Mouse (Mus musculus): Measurements from ENCODE around the gene Itpkb.

Gene Itpkb

GRCm38 (mm10) chr1:180330145-180330706, at the start of gene Itpkb:
Itpkb (plus strand) TSS chr1:180330485.
- DNase-seq (ENCODE audit: low spot score): peak; percentile 59

- no peak for DNase-seq (ENCODE audit: low spot score)
Observed at GRCm38 (mm10) chr1:180282581-180282980, 47.7 kb upstream of the Itpkb start.

GRCm38 (mm10) chr1:180283813-180284768, 46.2 kb upstream of the Itpkb start:
- DNase-seq (ENCODE audit: low spot score): no peak

GRCm38 (mm10) chr1:180286081-180286831, 44.0 kb upstream of the Itpkb start:
- DNase-seq (ENCODE audit: low spot score): no peak

- no peak for DNase-seq (ENCODE audit: low spot score)
Observed at GRCm38 (mm10) chr1:180288227-180288626, 42.1 kb upstream of the Itpkb start.

- DNase-seq (ENCODE audit: low spot score): no peak
Observed at GRCm38 (mm10) chr1:180288872-180289468, 41.3 kb upstream of the Itpkb start.

GRCm38 (mm10) chr1:180289788-180290187, 40.5 kb upstream of the Itpkb start:
- DNase-seq (ENCODE audit: low spot score): no peak

- DNase-seq (ENCODE audit: low spot score): no peak
Observed at GRCm38 (mm10) chr1:180290358-180290757, 39.9 kb upstream of the Itpkb start.

- DNase-seq (ENCODE audit: low spot score): no peak
Observed at GRCm38 (mm10) chr1:180296088-180296487, 34.2 kb upstream of the Itpkb start.

- no peak for DNase-seq (ENCODE audit: low spot score)
Observed at GRCm38 (mm10) chr1:180299697-180300096, 30.6 kb upstream of the Itpkb start.

GRCm38 (mm10) chr1:180300292-180300691, 30.0 kb upstream of the Itpkb start:
- no peak for DNase-seq (ENCODE audit: low spot score)

- no peak for DNase-seq (ENCODE audit: low spot score)
Observed at GRCm38 (mm10) chr1:180300997-180301396, 29.3 kb upstream of the Itpkb start.

GRCm38 (mm10) chr1:180302253-180303120, 27.8 kb upstream of the Itpkb start:
- no peak for DNase-seq (ENCODE audit: low spot score)

GRCm38 (mm10) chr1:180303600-180303999, 26.7 kb upstream of the Itpkb start:
- DNase-seq (ENCODE audit: low spot score): no peak

GRCm38 (mm10) chr1:180306889-180307288, 23.4 kb upstream of the Itpkb start:
- no peak for DNase-seq (ENCODE audit: low spot score)

- DNase-seq (ENCODE audit: low spot score): no peak
Observed at GRCm38 (mm10) chr1:180307661-180308060, 22.6 kb upstream of the Itpkb start.

GRCm38 (mm10) chr1:180308897-180309296, 21.4 kb upstream of the Itpkb start:
- DNase-seq (ENCODE audit: low spot score): no peak

GRCm38 (mm10) chr1:180312286-180312685, 18.0 kb upstream of the Itpkb start:
- DNase-seq (ENCODE audit: low spot score): no peak

GRCm38 (mm10) chr1:180312792-180313311, 17.4 kb upstream of the Itpkb start:
- DNase-seq (ENCODE audit: low spot score): peak; percentile 29

GRCm38 (mm10) chr1:180313517-180314440, 16.5 kb upstream of the Itpkb start:
- DNase-seq (ENCODE audit: low spot score): no peak

All from ovary, postnatal 14 days (tissue).